Mouse (Mus musculus) kidney, adult 2 months (tissue): Measurements from ENCODE around the gene Ift22.

Source experiments
- CTCF ChIP-seq: fragments of 200-500 bp; conservative IDR thresholded peaks from 2 replicates; pipeline ENCODE4 v1.5.1; 2011; ENCODE audit warnings: low read depth, mild to moderate bottlenecking, control low read depth, low read length, moderate library complexity, mixed read lengths; ENCODE audit not compliant: insufficient read depth, insufficient read length
- POLR2A ChIP-seq: fragments of 200-500 bp; IDR thresholded peaks from one replicate; pipeline ENCODE4 v1.6.1; 2011; ENCODE audit warnings: low read depth, low read length, control low read depth

DNA sequence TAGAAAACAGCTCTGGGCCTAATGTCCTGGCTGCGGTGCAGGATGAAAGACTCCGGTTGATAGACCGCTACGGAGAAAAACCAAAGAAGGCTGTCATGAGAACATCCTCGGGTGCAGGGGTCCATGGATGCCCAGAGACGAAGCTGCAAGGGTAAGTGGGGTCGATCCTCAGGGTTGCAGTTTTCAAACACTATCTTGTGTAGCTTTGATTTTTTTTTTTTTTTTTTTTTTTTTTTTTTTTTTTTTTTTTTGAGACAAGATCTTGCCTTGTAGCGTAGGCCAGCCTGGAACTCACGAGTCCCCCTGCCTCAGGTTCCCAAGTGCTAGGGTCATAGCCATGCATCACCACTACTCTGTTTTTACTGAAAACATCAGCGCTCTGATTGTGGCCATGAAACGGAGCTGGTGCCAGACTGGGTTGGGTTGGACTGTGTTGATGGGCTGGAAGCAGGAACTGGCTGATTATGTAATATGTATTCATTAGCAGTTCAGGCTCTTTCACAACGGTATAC lies 45.5 kb downstream of the Ift22 start:
- TF ChIP-seq CTCF (no peak), POLR2A (no peak)
